Mouse (Mus musculus): ENCODE measurements around the gene Gm17783. TPM values are rescaled to one million over a fixed set of nuclear protein-coding genes. Genes with fewer than 3 reads are reported as not detected.
A peak's percentile ranks its signal among the peaks of the same experiment; 100 is the strongest.
"Not testable (repeated sequence)": the region's sequence is repeated elsewhere in the genome, so short reads cannot be mapped to it uniquely, and the experiment has no call there.

Gene Gm17783
- not detected in 2 replicates for polyA plus RNA-seq (2012; ENCODE audit: insufficient read depth, low replicate concordance)

GRCm38 (mm10) chr16:45531950-45532349 is at the start of gene Gm17783:
TSS of gene Gm17783 (minus strand) at chr16:45532050.
- H3K9me3 ChIP-seq: no peaks in the 10 kb centered on the region
- no peaks in the 10 kb centered on the region for H3K4me1 ChIP-seq
- no peaks in the 10 kb centered on the region for H3K36me3 ChIP-seq (replicated peaks; ENCODE audit: low read length)
- H3K4me3 ChIP-seq (replicated peaks): no peak within 1 kb of the TSS
- TF ChIP-seq FLI1 (IDR thresholded peaks at IDR 0.05; ENCODE audit: low read length): no peak
- no peak for TF ChIP-seq GATA1 (IDR thresholded peaks at IDR 0.05; ENCODE audit: borderline replicate concordance, low read length)
- no peaks in the 10 kb centered on the region for H3K27me3 ChIP-seq (replicated peaks)

- TF ChIP-seq FLI1 (IDR thresholded peaks at IDR 0.05; ENCODE audit: low read length) (no peak), GATA1 (IDR thresholded peaks at IDR 0.05; ENCODE audit: borderline replicate concordance, low read length) (no peak)
- no peaks in the 10 kb centered on the region for H3K27me3 ChIP-seq (replicated peaks)
- no peaks in the 10 kb centered on the region for H3K9me3 ChIP-seq
- no peaks in the 10 kb centered on the region for H3K36me3 ChIP-seq (replicated peaks; ENCODE audit: low read length)
- H3K4me1 ChIP-seq: peaks cover 40% of the 10 kb centered on the region
- no peak overlapping the region for H3K4me3 ChIP-seq (replicated peaks)
These were observed 48.0 kb upstream of the Gm17783 start for GRCm38 (mm10) chr16:45579883-45580282.

- Histone ChIP-seq H3K36me3 (replicated peaks; ENCODE audit: low read length) (no peaks in the 10 kb centered on the region), H3K4me1 (peaks cover 18% of the 10 kb centered on the region), H3K9me3 (no peaks in the 10 kb centered on the region), H3K4me3 (replicated peaks) (peak overlapping the region; percentile 4), H3K27me3 (replicated peaks) (no peaks in the 10 kb centered on the region)
- TF ChIP-seq GATA1 (IDR thresholded peaks at IDR 0.05; ENCODE audit: borderline replicate concordance, low read length): no peak
- no peak for TF ChIP-seq FLI1 (IDR thresholded peaks at IDR 0.05; ENCODE audit: low read length)
These were observed 40.5 kb upstream of the Gm17783 start for GRCm38 (mm10) chr16:45572307-45572706.

- Histone ChIP-seq H3K36me3 (replicated peaks; ENCODE audit: low read length) (no peaks in the 10 kb centered on the region), H3K9me3 (no peaks in the 10 kb centered on the region), H3K4me1 (no peaks in the 10 kb centered on the region), H3K4me3 (replicated peaks) (no peak overlapping the region), H3K27me3 (replicated peaks) (no peaks in the 10 kb centered on the region)
- TF ChIP-seq GATA1 (IDR thresholded peaks at IDR 0.05; ENCODE audit: borderline replicate concordance, low read length) (no peak), FLI1 (IDR thresholded peaks at IDR 0.05; ENCODE audit: low read length) (no peak)
These were observed 29.9 kb upstream of the Gm17783 start for GRCm38 (mm10) chr16:45561747-45562146.

GRCm38 (mm10) chr16:45551579-45551978 is 19.7 kb upstream of the Gm17783 start:
- no peaks in the 10 kb centered on the region for H3K36me3 ChIP-seq (replicated peaks; ENCODE audit: low read length)
- H3K27me3 ChIP-seq (replicated peaks): no peaks in the 10 kb centered on the region
- TF ChIP-seq FLI1 (IDR thresholded peaks at IDR 0.05; ENCODE audit: low read length) (no peak), GATA1 (IDR thresholded peaks at IDR 0.05; ENCODE audit: borderline replicate concordance, low read length) (no peak)
- H3K4me3 ChIP-seq (replicated peaks): no peak overlapping the region
- H3K4me1 ChIP-seq: no peaks in the 10 kb centered on the region
- no peaks in the 10 kb centered on the region for H3K9me3 ChIP-seq

- Histone ChIP-seq H3K4me3 (replicated peaks) (no peak overlapping the region), H3K9me3 (no peaks in the 10 kb centered on the region), H3K4me1 (no peaks in the 10 kb centered on the region), H3K27me3 (replicated peaks) (no peaks in the 10 kb centered on the region), H3K36me3 (replicated peaks; ENCODE audit: low read length) (no peaks in the 10 kb centered on the region)
- TF ChIP-seq FLI1 (IDR thresholded peaks at IDR 0.05; ENCODE audit: low read length): no peak
- TF ChIP-seq GATA1 (IDR thresholded peaks at IDR 0.05; ENCODE audit: borderline replicate concordance, low read length): no peak
These were observed 16.1 kb upstream of the Gm17783 start for GRCm38 (mm10) chr16:45547982-45548381.

- no peaks in the 10 kb centered on the region for H3K9me3 ChIP-seq
- no peaks in the 10 kb centered on the region for H3K4me1 ChIP-seq
- H3K36me3 ChIP-seq (replicated peaks; ENCODE audit: low read length): no peaks in the 10 kb centered on the region
- TF ChIP-seq GATA1 (IDR thresholded peaks at IDR 0.05; ENCODE audit: borderline replicate concordance, low read length) (no peak), FLI1 (IDR thresholded peaks at IDR 0.05; ENCODE audit: low read length) (no peak)
- H3K27me3 ChIP-seq (replicated peaks): no peaks in the 10 kb centered on the region
- H3K4me3 ChIP-seq (replicated peaks): no peak overlapping the region
These were observed 12.5 kb upstream of the Gm17783 start for GRCm38 (mm10) chr16:45544341-45544740.

- H3K4me1 ChIP-seq: no peaks in the 10 kb centered on the region
- TF ChIP-seq GATA1 (IDR thresholded peaks at IDR 0.05; ENCODE audit: borderline replicate concordance, low read length) (no peak), FLI1 (IDR thresholded peaks at IDR 0.05; ENCODE audit: low read length) (no peak)
These were observed 10.3 kb upstream of the Gm17783 start for GRCm38 (mm10) chr16:45542108-45542507.

GRCm38 (mm10) chr16:45538342-45538741 is 6.5 kb upstream of the Gm17783 start:
- H3K4me1 ChIP-seq: not testable (repeated sequence)

More at GRCm38 (mm10) chr16:45542108-45542507, 10.3 kb upstream of the Gm17783 start:
- no peaks in the 10 kb centered on the region for H3K36me3 ChIP-seq (replicated peaks; ENCODE audit: low read length)
- H3K27me3 ChIP-seq (replicated peaks): no peaks in the 10 kb centered on the region
- no peak overlapping the region for H3K4me3 ChIP-seq (replicated peaks)
- no peaks in the 10 kb centered on the region for H3K9me3 ChIP-seq

GRCm38 (mm10) chr16:45535009-45535408 is 3.2 kb upstream of the Gm17783 start, which contains the start of gene Slc9c1:
TSS of gene Slc9c1 (plus strand) at chr16:45535309.
- H3K4me3 ChIP-seq (replicated peaks): no peak within 1 kb of the TSS
- H3K4me1 ChIP-seq: no peaks in the 10 kb centered on the region
- no peaks in the 10 kb centered on the region for H3K9me3 ChIP-seq
- no peak for TF ChIP-seq GATA1 (IDR thresholded peaks at IDR 0.05; ENCODE audit: borderline replicate concordance, low read length)
- no peak for TF ChIP-seq FLI1 (IDR thresholded peaks at IDR 0.05; ENCODE audit: low read length)
- no peaks in the 10 kb centered on the region for H3K27me3 ChIP-seq (replicated peaks)
- no peaks in the 10 kb centered on the region for H3K36me3 ChIP-seq (replicated peaks; ENCODE audit: low read length)

More at GRCm38 (mm10) chr16:45538342-45538741, 6.5 kb upstream of the Gm17783 start:
- not testable (repeated sequence) for H3K4me3 ChIP-seq (replicated peaks); H3K36me3 ChIP-seq (replicated peaks; ENCODE audit: low read length); H3K9me3 ChIP-seq; H3K27me3 ChIP-seq (replicated peaks)

- H3K36me3 ChIP-seq (replicated peaks; ENCODE audit: low read length): no peaks in the 10 kb centered on the region
- no peaks in the 10 kb centered on the region for H3K9me3 ChIP-seq
- no peak overlapping the region for H3K4me3 ChIP-seq (replicated peaks)
- H3K4me1 ChIP-seq: no peaks in the 10 kb centered on the region
- TF ChIP-seq GATA1 (IDR thresholded peaks at IDR 0.05; ENCODE audit: borderline replicate concordance, low read length): no peak
- no peak for TF ChIP-seq FLI1 (IDR thresholded peaks at IDR 0.05; ENCODE audit: low read length)
- H3K27me3 ChIP-seq (replicated peaks): no peaks in the 10 kb centered on the region
These were observed 6.3 kb downstream of the Gm17783 start for GRCm38 (mm10) chr16:45525551-45525950.
